ENCODE assay signal across 21 mouse cellular contexts in the genomic region with DNA sequence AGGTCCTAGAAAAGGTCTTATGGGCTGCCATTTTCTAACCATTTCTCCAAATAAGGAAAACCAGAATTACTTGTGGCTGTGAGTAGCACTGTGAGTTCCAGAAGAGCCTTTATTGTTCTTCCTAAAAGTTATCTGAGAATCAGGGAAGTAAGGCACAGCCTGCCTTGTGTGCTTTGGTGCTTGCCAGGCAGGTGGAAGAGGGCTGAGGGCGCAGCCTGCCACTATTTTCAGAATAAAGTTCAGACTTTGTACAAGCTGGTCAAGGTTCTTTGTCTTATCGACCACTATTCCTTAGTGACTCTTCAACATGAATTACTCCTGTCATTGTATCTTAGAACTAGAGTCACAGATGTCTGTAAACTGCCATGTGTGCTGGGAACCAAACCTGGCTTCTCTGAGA.
DNase-seq lines count a peak whose midpoint lies in the region; ATAC-seq and TF ChIP-seq lines count a peak whose summit lies in the region.
"Had no signal": no experiment of that assay in that cellular context is flagged by ENCODE, and none has a peak within 500 bp of the region (broad histone marks: within the 10 kb centered on the region; RNA-seq: fewer than 3 reads in every experiment).

No protein-coding gene starts in this region.

- H3K36me3 ChIP-seq in heart, adult 2 months (ENCODE audit: control insufficient read depth, insufficient read depth, low read length) = peaks cover 27% of the 10 kb centered on the region
- peaks cover 3% of the 10 kb centered on the region; the same call in 1 of the 2 replicates for H3K36me3 ChIP-seq in kidney, embryonic 15.5 days
- H3K36me3 ChIP-seq in kidney, adult 2 months (ENCODE audit: control insufficient read depth, insufficient read depth, low read length) = 0 out of 2 replicates have a peak, but pooled peaks cover 4% of the 10 kb centered on the region
- H3K36me3 ChIP-seq in intestine, embryonic 15.5 days = no peaks in the 10 kb centered on the region
- H3K36me3 ChIP-seq in hindbrain, embryonic 12.5 days = no peaks in the 10 kb centered on the region
- H3K36me3 ChIP-seq: embryonic facial prominence, embryonic 10.5 days; hindbrain, embryonic 13.5 days; liver, embryonic 13.5 days; midbrain, embryonic 10.5 days had no signal

- H3K27ac ChIP-seq in heart, adult 2 months = peak overlapping the region; percentile 40
- peak overlapping the region; percentile 38; the same call in 1 of the 2 replicates for H3K27ac ChIP-seq in kidney, embryonic 15.5 days
- H3K27ac ChIP-seq in kidney, adult 2 months (ENCODE audit: insufficient read depth, low read depth, low read length) = no peak overlapping the region
- 0 out of 2 replicates have a peak overlapping the region, but pooled peaks have one; percentile 44 for H3K27ac ChIP-seq in intestine, embryonic 15.5 days
- H3K27ac ChIP-seq in hindbrain, embryonic 12.5 days = no peak overlapping the region
- H3K27ac ChIP-seq: embryonic facial prominence, embryonic 10.5 days; forebrain, embryonic 13.5 days; hindbrain, embryonic 13.5 days; kidney, postnatal 0 days; liver, embryonic 13.5 days; lung, embryonic 15.5 days; macrophage; midbrain, embryonic 10.5 days had no signal

- no peak for TF ChIP-seq EP300 in heart, adult 2 months (IDR thresholded peaks at IDR 0.05; ENCODE audit: insufficient read depth, low read depth, low read length)

- H3K4me3 ChIP-seq in heart, adult 2 months = no peak overlapping the region
- H3K4me3 ChIP-seq in kidney, embryonic 15.5 days (replicated peaks) = no peak overlapping the region
- no peak overlapping the region for H3K4me3 ChIP-seq in kidney, adult 2 months (ENCODE audit: insufficient read depth, low read depth, low read length)
- no peak overlapping the region for H3K4me3 ChIP-seq in intestine, embryonic 15.5 days (replicated peaks)
- H3K4me3 ChIP-seq in hindbrain, embryonic 12.5 days = no peak overlapping the region
- H3K4me3 ChIP-seq: embryonic facial prominence, embryonic 10.5 days; erythroblast, embryonic 14.5 days; forebrain, embryonic 13.5 days; hindbrain, embryonic 13.5 days; liver, embryonic 13.5 days; lung, embryonic 15.5 days; midbrain, embryonic 10.5 days had no signal

- no peak for TF ChIP-seq CTCF in heart, adult 2 months (IDR thresholded peaks at IDR 0.05)
- TF ChIP-seq CTCF in kidney, adult 2 months (conservative IDR thresholded peaks at IDR 0.05; ENCODE audit: insufficient read depth, insufficient read length, low read depth, low read length) = no peak

- H3K4me1 ChIP-seq in heart, adult 2 months (ENCODE audit: control insufficient read depth, insufficient read depth, low read length) = peaks cover 8% of the 10 kb centered on the region
- H3K4me1 ChIP-seq in kidney, embryonic 15.5 days = 0 out of 2 replicates have a peak, but pooled peaks cover 3% of the 10 kb centered on the region
- H3K4me1 ChIP-seq in kidney, adult 2 months (ENCODE audit: control insufficient read depth, insufficient read depth, low read length) = no peaks in the 10 kb centered on the region
- peaks cover 2% of the 10 kb centered on the region; the same call in 1 of the 2 replicates for H3K4me1 ChIP-seq in intestine, embryonic 15.5 days (replicated peaks)
- 0 out of 2 replicates have a peak, but pooled peaks cover 6% of the 10 kb centered on the region for H3K4me1 ChIP-seq in hindbrain, embryonic 12.5 days
- H3K4me1 ChIP-seq: hindbrain, embryonic 13.5 days; liver, embryonic 13.5 days had no signal

- 51% methylated on average over 2 of the region's 2 CpGs for WGBS in heart, adult 2 months
- WGBS in kidney, embryonic 15.5 days = 84% methylated on average over 2 of the region's 2 CpGs
- WGBS in kidney, adult 2 months = 67% methylated on average over 2 of the region's 2 CpGs
- WGBS in intestine, embryonic 15.5 days = 71% methylated on average over 2 of the region's 2 CpGs
- WGBS in hindbrain, embryonic 12.5 days = 91% methylated on average over 2 of the region's 2 CpGs

- H3K27me3 ChIP-seq in heart, adult 2 months (ENCODE audit: control insufficient read depth, insufficient read depth, low read length) = no peaks in the 10 kb centered on the region
- H3K27me3 ChIP-seq in kidney, embryonic 15.5 days = no peaks in the 10 kb centered on the region
- H3K27me3 ChIP-seq in kidney, adult 2 months (replicated peaks; ENCODE audit: control insufficient read depth, insufficient read depth, low read length) = no peaks in the 10 kb centered on the region
- H3K27me3 ChIP-seq in intestine, embryonic 15.5 days (replicated peaks) = no peaks in the 10 kb centered on the region
- no peaks in the 10 kb centered on the region for H3K27me3 ChIP-seq in hindbrain, embryonic 12.5 days
- H3K27me3 ChIP-seq: forebrain, embryonic 13.5 days; hindbrain, embryonic 13.5 days; liver, embryonic 13.5 days; lung, embryonic 15.5 days had no signal

- no peak for TF ChIP-seq POLR2A in heart, adult 2 months (IDR thresholded peaks at IDR 0.05; ENCODE audit: insufficient read depth, low read depth, low read length)
- no peak for TF ChIP-seq POLR2A in kidney, adult 2 months (IDR thresholded peaks at IDR 0.05; ENCODE audit: low read depth, low read length)

- H3K9me3 ChIP-seq in kidney, embryonic 15.5 days (replicated peaks) = no peaks in the 10 kb centered on the region
- H3K9me3 ChIP-seq in intestine, embryonic 15.5 days = no peaks in the 10 kb centered on the region
- no peaks in the 10 kb centered on the region for H3K9me3 ChIP-seq in hindbrain, embryonic 12.5 days (replicated peaks)
- H3K9me3 ChIP-seq: embryonic facial prominence, embryonic 10.5 days; forebrain, embryonic 13.5 days; hindbrain, embryonic 13.5 days; liver, embryonic 13.5 days; lung, embryonic 15.5 days; midbrain, embryonic 10.5 days had no signal

- DNase-seq in heart, adult 2 months = no peak
- DNase-seq in heart, postnatal 14 days = no peak
- no peak for DNase-seq in kidney, adult 2 months
- DNase-seq: cerebellum, adult 18-20 months; cerebellum, postnatal 36 days; gastrocnemius, postnatal 36 days; liver, embryonic 13.5 days; thymus, postnatal 36 days had no signal

- H3K9ac ChIP-seq in heart, adult 2 months (ENCODE audit: low read depth, low read length) = no peak overlapping the region
- no peak overlapping the region for H3K9ac ChIP-seq in kidney, embryonic 15.5 days
- H3K9ac ChIP-seq in intestine, embryonic 15.5 days = no peak overlapping the region
- H3K9ac ChIP-seq in hindbrain, embryonic 12.5 days = no peak overlapping the region
- H3K9ac ChIP-seq: forebrain, embryonic 13.5 days; hindbrain, embryonic 13.5 days; liver, embryonic 13.5 days; lung, embryonic 15.5 days had no signal

- ATAC-seq in kidney, embryonic 15.5 days (replicated peaks; ENCODE audit: low FRiP score) = no peak
- peak; percentile 75 for ATAC-seq in intestine, embryonic 15.5 days
- ATAC-seq in CD4-positive, CD25-positive, alpha-beta regulatory T cell, adult 4 months = no peak
- no peak for ATAC-seq in hindbrain, embryonic 12.5 days (ENCODE audit: low FRiP score)
- ATAC-seq: forebrain, embryonic 13.5 days; inflammation-experienced regulatory T-cells, adult 6 months had no signal

- H3K4me2 ChIP-seq in kidney, embryonic 15.5 days = no peak overlapping the region
- H3K4me2 ChIP-seq in intestine, embryonic 15.5 days (replicated peaks) = no peak overlapping the region
- H3K4me2 ChIP-seq in hindbrain, embryonic 12.5 days (replicated peaks) = no peak overlapping the region
- H3K4me2 ChIP-seq: forebrain, embryonic 13.5 days; hindbrain, embryonic 13.5 days; liver, embryonic 13.5 days; lung, embryonic 15.5 days had no signal

- no peaks in the 10 kb centered on the region for H3K79me2 ChIP-seq in heart, adult 2 months (replicated peaks; ENCODE audit: control insufficient read depth, insufficient read depth, low read length)

- intact Hi-C loops in heart, adult 2 months (cut with DNase I) = no loop called here
- intact Hi-C loops in heart, postnatal 14 days (cut with DNase I) = no loop called here

Comparison
In these comparisons a context has a peak if more than half of its experiments do, and no peak if none do; other contexts are left out.
1. H3K27ac ChIP-seq: peak in heart, adult 2 months (single experiment), kidney, embryonic 15.5 days (single experiment) and intestine, embryonic 15.5 days (single experiment); none in kidney, adult 2 months (single experiment) and hindbrain, embryonic 12.5 days (single experiment).